Mouse (Mus musculus) heart, adult 9 months (tissue): ENCODE data around the gene Bco1.

ENCODE experiments used
- DNase-seq, 2 experiments: peaks; one replicate each; pipeline ENCODE4 v3.0.0; 2022; ENCODE audit warnings: low spot score in 2 of 2

Bco1 gene

DNA sequence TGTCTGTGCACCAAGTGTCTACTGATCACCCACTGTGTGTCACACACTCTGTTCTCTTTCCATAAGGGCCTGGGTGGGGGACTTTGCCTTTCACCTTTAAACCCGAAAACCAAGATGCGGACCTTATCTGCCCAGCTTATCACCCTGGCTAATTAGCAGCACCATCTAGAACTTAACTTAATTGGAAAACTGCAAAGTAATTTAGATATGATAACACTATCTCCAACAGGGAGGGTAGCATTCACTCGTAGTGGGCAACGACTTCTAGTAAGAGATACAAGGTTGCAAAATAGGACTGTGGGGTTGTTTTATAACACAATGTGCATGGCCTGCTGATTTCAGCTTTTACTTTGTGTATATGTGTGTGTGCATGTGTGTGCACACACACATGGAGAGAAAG lies 5.9 kb upstream of the Bco1 start:
- DNase-seq, result no peak

DNA sequence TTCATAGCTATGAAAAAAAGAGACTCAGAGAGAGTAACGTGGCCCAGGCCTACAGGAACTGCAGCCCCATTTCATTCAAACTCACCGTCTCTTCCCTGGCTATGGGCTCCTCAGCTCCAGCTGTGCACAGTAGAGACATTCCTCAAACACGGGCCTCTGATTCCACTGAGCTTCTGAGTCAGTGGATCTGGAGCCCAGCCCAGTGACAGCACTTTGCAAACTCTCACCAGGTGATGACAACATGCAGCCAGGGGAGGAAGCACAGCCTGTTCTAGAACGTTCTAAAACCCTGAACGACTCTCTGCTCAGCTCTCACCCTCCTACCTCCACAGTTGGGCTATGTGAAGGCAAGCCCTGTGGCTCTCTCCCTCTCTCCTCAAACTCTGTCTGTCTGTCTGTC lies 1.6 kb upstream of the Bco1 start:
- DNase-seq, result no peak

- no peak for DNase-seq
Measured at GRCm38 (mm10) chr8:117097051-117097563, 1.5 kb downstream of the Bco1 start.

DNA sequence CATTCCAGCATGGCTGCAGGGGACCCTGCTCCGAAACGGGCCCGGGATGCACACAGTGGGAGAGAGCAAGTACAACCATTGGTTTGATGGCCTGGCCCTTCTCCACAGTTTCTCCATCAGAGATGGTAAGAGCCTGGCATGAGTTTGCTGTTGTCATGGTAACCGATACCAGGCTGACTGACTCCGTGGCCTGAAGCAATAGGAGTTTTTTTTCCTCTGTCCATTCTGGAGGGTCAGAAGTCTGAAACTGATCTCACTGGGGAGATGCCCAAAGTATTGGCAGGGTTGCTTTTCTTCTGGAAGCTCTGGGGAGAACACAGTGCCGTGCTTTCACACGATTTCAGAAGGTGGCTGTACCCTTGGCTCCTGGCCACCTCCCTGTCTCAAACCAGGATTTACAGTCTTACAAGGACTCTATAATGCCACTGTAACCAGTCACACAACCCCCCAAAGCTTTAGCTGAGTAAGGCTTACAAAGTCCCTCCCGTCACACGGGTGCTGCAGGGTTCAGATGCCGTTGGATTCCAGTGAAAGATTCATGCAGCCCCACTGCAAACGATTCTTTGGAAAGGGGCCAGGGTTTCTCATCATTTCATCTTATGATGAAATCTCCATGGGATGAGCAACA lies 2.0 kb downstream of the Bco1 start:
- DNase-seq, result no peak

DNA sequence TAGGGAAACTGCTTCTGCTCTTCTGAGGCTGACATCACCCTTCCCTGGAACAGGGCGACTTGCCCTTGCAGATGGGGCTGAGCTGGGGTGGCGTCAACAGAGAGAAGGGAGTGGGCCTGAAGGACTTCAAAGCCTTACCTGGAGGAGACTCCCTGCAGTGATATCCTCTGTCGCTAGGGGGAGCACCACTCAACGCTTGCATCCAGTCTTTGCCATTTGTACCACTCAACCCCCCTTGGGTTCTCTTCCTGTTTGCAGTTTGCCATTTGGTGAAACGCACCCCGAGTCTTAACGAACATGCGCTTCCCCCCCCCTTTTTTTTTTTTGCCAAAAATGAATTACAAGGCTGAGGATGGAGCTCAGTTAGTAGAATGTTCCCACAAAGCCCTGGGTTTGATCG lies 11.9 kb downstream of the Bco1 start:
- peak; percentile 27 to 36 for DNase-seq

- DNase-seq, result no peak
Measured at GRCm38 (mm10) chr8:117109018-117109711, 13.5 kb downstream of the Bco1 start.

- DNase-seq, result peak; percentile 22 to 58
Measured at GRCm38 (mm10) chr8:117109801-117110390, 14.2 kb downstream of the Bco1 start.

GRCm38 (mm10) chr8:117111641-117112040 lies 16.0 kb downstream of the Bco1 start:
- DNase-seq, result peak in 1 of 2 experiments; percentile 6

GRCm38 (mm10) chr8:117112261-117112660 lies 16.6 kb downstream of the Bco1 start:
- no peak for DNase-seq

DNA sequence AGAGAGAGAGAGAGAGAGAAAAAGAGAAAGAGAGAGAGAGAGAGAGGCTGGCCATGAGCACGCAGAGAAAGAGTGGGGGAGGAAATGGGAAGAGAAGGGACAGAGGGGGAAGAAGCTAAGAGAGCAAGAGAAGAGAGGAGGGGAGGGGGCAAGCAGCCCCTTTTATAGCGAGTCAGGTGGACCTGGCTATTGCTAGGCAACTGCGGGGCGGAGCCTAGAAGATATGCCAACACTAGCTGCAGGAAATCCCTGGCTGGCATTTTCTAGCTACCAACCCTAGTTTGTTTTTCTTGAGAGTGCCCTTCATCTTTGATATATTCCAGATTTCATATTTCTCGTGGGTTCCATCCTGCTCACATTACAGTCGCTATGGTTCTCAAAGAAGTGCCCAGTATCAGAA lies 19.4 kb downstream of the Bco1 start:
- no peak for DNase-seq

DNA sequence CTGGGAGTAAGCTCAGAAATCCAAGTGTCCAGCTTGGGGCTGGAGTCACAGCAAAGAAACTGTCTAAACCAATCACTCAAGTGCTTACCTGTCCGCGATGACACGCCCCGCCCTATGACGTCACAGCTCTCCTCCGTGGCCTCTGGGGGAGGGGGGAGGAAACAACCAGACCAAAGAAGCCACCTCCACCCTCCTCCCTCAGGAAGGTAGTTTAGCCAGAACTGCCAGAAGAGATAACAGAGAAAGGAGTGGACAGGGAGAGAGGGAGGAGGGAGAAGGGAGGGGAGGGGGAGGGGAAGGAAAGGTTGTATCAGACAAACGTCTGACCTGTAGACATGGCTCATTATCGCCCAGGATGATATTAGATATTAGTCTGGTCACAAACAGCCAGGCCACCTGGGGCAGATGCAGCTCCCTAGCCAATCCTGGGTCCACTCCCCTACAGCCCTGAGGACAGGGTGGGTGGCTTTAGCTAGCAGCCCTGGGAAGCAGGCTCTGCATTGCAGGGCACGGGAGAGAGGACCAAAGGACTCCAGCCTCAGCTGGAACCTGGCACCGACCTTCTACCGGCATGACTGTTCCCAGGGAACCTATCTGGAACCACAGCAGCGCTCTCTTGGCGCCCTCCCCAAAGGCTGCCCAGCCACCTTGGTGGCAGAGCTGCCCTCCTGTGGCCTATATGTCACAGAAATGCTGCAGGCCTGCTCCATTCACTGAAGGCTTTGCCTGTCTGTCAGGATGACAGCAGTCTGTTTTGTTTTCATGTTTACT lies 20.2 kb downstream of the Bco1 start:
- DNase-seq, result peak in 1 of 2 experiments; percentile 24

- DNase-seq, result no peak
Measured at GRCm38 (mm10) chr8:117116534-117116933, 20.9 kb downstream of the Bco1 start.

GRCm38 (mm10) chr8:117118409-117118808 lies 22.8 kb downstream of the Bco1 start:
- DNase-seq, result no peak

DNA sequence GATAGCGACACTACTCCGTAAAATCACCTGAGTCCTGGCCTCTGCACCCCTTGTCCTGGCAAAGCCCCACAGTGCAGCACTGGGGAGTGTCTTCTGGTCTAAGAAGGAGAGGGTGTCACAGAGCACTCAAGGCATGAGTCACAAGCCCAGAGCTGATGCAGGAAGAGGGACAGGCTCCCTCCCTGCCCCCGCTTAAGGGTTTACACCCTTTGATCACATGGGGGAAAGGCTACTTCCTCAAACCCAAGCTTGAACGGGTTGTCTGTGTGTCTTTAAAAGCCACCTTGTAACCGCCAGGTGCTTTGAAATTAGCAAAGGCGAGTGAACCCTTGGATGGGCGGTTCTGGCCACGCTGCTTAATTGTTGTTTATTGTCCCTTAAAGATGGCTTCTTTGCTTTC lies 25.6 kb downstream of the Bco1 start:
- no peak for DNase-seq

DNA sequence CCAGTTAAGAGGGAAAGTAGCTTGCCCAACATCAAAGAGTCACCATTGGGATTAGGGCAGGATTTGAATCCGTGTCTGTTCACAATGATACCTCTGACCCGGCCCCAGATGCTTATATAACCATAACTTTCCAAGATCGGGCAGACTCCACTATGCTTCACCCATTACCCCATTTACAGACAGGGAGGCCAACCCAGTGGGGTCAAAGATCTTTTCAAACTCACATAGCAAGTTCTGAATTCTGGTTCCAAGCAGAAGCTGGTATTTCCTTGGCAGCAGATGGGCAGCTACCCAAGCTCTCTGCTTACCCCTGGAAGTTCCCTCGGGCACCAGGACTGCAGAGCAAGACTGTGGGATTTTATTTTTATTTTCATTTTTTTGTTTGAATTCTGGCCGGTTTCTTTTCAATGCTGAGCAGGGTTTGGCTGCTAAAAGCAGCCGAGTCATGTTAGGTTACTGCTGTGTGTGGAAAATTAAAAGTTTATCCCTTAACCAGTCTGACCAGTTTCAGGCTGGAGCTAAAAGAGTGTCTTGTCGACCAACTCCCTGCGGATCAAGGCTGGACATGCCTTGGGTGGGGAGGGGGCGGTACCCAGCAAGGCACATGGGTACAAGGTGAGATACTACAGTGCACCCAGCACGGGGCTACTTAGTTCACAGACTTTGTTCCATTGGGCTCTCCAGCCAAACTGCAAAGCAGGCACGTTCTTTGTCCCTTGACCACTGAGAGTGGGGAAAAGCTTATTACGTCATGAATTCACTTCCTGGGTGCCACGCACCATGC lies 28.4 kb downstream of the Bco1 start:
- DNase-seq, result no peak

DNA sequence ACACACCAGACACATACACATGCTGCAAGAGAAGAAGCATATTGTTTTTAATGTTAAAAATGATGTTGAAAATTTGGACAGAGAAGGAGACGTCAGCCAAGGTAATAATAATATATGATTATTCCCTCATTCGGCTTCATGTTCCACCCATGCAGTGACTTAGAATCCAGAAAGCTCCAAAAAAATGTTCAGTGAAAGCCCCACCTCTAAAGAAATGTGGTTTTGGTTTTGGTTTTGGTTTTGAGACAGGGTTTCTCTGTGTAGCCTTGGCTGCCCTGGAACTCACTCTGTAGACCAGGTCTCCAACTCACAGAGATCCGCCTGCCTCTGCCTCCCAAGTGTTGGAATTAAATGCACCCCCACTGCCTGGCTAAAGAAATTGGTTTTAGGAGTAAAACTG lies 30.2 kb downstream of the Bco1 start:
- no peak for DNase-seq

DNA sequence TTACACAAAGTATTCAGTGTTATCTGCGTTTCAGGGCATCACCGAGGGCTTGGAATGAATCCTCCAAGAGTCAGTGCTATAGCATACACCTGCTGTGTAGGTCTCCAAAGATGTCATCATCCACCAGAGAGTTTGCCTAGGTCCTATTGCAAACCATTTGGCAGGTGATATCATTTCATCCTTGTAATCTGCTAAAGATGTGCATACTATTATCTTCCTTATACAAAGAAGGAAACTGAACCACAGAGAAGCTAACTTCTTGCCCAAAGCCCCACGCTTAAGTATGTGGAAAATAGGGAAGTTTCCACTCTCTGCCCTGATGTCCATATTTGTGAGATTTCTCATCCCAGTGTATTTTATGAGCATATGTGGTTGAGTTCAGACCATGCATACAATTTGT lies 30.8 kb downstream of the Bco1 start:
- no peak for DNase-seq

GRCm38 (mm10) chr8:117127063-117127462 lies 31.4 kb downstream of the Bco1 start:
- DNase-seq, result no peak

GRCm38 (mm10) chr8:117133702-117134101 lies 38.0 kb downstream of the Bco1 start:
- no peak for DNase-seq

DNA sequence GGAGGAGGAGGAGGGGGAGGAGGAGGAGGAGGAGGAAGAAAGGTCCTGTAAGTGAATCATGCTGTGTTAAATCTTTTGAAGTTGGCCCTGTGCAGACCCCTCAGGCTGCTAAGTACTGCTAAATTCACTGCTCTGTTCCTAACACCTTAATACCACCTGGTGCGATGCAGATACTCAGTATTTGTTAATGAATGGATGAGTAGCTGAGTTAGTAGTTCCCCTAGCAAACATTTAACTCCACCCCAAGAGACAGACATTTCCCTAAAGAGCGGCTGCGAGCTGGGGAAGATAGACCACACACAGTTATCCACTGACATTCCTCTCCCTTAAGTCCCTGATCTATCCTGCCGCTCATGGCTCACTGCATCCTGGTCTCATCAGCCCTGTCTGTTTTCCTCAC lies 40.7 kb downstream of the Bco1 start:
- DNase-seq, result no peak

GRCm38 (mm10) chr8:117136763-117137162 lies 41.1 kb downstream of the Bco1 start:
- DNase-seq, result no peak

- no peak for DNase-seq
Measured at GRCm38 (mm10) chr8:117137357-117137756, 41.7 kb downstream of the Bco1 start.
